Mouse (Mus musculus): ENCODE results near the gene Naa50. TPM values are rescaled to one million over a fixed set of nuclear protein-coding genes. Genes with fewer than 3 reads are reported as not detected.

Gene Naa50
- polyA plus RNA-seq, 1 experiment from 2014 or later, result 64.5 TPM

DNA sequence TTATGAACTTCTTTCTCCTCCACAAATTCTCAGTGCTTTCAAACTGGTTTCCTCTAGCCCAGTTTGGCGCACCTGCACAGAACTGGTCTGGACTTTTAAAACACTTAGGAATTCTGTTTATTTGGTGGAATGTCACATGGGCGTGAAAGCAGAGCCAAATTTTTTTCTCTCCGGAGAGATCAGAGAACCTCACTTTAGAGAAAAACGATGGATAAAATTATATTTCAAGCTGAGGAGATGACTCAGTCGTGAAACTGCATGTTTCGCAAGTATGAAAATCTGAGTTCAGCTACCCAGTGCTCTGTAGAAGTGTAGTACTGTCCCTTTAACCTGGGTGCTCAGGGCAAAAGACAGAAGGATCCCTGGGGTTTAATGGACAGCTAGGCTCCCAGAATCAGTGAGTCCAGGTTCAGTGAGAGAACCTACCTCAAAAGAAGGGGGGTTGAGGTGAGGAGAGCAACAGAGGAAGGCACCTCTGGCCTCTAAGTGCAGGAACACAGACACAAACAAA is 3.1 kb upstream of the Naa50 start:
- H3K4me2 ChIP-seq (ENCODE audit: low read length), result no peak overlapping the region
- 91% methylated on average over 6 of the region's 6 CpGs for WGBS
- H3K9ac ChIP-seq (ENCODE audit: low read depth, low read length), result no peak overlapping the region
- ATAC-seq, result no peak
- H3K27me3 ChIP-seq (replicated peaks; ENCODE audit: control insufficient read depth, insufficient read depth, low read length), result no peaks in the 10 kb centered on the region
- peaks cover 15% of the 10 kb centered on the region for H3K4me1 ChIP-seq (ENCODE audit: control insufficient read depth, insufficient read depth, low read depth, low read length)
- no peaks in the 10 kb centered on the region for H3K9me3 ChIP-seq (ENCODE audit: control insufficient read depth, low read length)
- H3K4me3 ChIP-seq (ENCODE audit: low read length), result no peak overlapping the region
- H3K36me3 ChIP-seq (ENCODE audit: control insufficient read depth, insufficient read depth, low read length), result no peaks in the 10 kb centered on the region
- no peak overlapping the region for H3K27ac ChIP-seq (ENCODE audit: low read depth, low read length)

- Histone ChIP-seq H3K36me3 (ENCODE audit: control insufficient read depth, insufficient read depth, low read length) (no peaks in the 10 kb centered on the region), H3K4me2 (ENCODE audit: low read length) (peak overlapping the region; percentile 74), H3K27ac (ENCODE audit: low read depth, low read length) (peak overlapping the region; percentile 99), H3K4me3 (ENCODE audit: low read length) (peak overlapping the region; percentile 98), H3K9ac (ENCODE audit: low read depth, low read length) (peak overlapping the region; percentile 85), H3K9me3 (ENCODE audit: control insufficient read depth, low read length) (no peaks in the 10 kb centered on the region), H3K27me3 (replicated peaks; ENCODE audit: control insufficient read depth, insufficient read depth, low read length) (no peaks in the 10 kb centered on the region), H3K4me1 (ENCODE audit: control insufficient read depth, insufficient read depth, low read depth, low read length) (peaks cover 16% of the 10 kb centered on the region)
- peak; percentile 64 for ATAC-seq
- 2% methylated on average over 24 of the region's 24 CpGs for WGBS
These were observed 1.2 kb upstream of the Naa50 start for GRCm38 (mm10) chr16:44138377-44138978.

DNA sequence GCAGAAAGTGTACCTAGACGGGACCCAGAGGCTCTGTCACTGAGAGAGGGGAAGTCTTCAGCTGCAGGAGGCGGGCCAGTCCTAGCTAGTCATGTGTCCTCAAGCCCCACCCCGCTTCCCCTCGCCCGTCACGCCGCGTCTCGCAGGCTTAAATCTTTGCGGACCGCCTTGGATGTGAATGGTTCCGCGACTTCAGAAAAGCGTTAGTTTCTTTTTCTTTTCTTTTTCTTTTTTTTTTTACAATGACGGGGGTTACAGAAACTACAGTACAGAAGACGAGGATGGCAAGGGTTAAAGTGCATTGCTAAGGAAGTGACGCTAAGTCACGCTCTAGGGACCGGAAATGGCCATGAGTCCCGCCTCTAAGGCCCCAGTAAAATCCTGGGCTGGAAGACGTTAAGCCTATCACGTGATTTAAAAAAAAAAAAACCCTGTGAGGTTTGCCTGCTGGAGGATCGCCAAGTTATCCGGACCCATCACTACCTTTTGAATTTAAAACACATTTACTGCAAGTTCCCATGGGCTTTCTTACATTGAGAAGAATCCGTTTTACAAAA is 573 bp upstream of the Naa50 start:
- peaks cover 16% of the 10 kb centered on the region for H3K4me1 ChIP-seq (ENCODE audit: control insufficient read depth, insufficient read depth, low read depth, low read length)
- H3K4me2 ChIP-seq (ENCODE audit: low read length), result peak overlapping the region; percentile 74
- H3K9ac ChIP-seq (ENCODE audit: low read depth, low read length), result peak overlapping the region; percentile 86
- H3K36me3 ChIP-seq (ENCODE audit: control insufficient read depth, insufficient read depth, low read length), result no peaks in the 10 kb centered on the region
- no peaks in the 10 kb centered on the region for H3K9me3 ChIP-seq (ENCODE audit: control insufficient read depth, low read length)
- H3K27me3 ChIP-seq (replicated peaks; ENCODE audit: control insufficient read depth, insufficient read depth, low read length), result no peaks in the 10 kb centered on the region
- H3K4me3 ChIP-seq (ENCODE audit: low read length), result peak overlapping the region; percentile 98
- peak overlapping the region; percentile 99 for H3K27ac ChIP-seq (ENCODE audit: low read depth, low read length)
- peak; percentile 92 for ATAC-seq
- under 1% methylated on average over 25 of the region's 25 CpGs for WGBS

- peak; percentile 53 for ATAC-seq
- Histone ChIP-seq H3K27me3 (replicated peaks; ENCODE audit: control insufficient read depth, insufficient read depth, low read length) (no peaks in the 10 kb centered on the region), H3K9me3 (ENCODE audit: control insufficient read depth, low read length) (no peaks in the 10 kb centered on the region), H3K4me1 (ENCODE audit: control insufficient read depth, insufficient read depth, low read depth, low read length) (peaks cover 16% of the 10 kb centered on the region), H3K27ac (ENCODE audit: low read depth, low read length) (peak overlapping the region; percentile 99), H3K36me3 (ENCODE audit: control insufficient read depth, insufficient read depth, low read length) (no peaks in the 10 kb centered on the region), H3K9ac (ENCODE audit: low read depth, low read length) (peak overlapping the region; percentile 86), H3K4me2 (ENCODE audit: low read length) (peak overlapping the region; percentile 74), H3K4me3 (ENCODE audit: low read length) (peak overlapping the region; percentile 98)
- WGBS, result under 1% methylated on average over 41 of the region's 44 CpGs
These were observed 657 bp downstream of the Naa50 start for GRCm38 (mm10) chr16:44140186-44140787.

DNA sequence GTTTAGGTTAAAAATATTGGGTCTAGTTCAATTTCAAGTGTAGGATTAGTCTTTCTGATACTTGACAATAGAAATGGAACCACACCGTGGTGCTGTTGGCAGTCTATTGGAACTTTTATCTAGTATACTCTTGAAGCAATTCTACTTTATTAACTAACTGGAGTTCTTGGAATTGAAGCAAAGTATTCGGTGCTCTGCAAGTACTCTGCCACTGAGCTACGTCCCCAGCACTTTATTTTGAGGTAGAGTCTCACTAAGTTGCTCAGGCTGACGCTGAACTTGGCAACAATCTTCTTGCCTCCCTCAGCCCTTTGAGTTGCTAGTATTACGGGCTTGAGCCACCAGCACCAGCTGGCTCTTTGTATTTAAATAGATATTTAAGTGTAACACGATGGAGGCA is 1.9 kb downstream of the Naa50 start:
- no peaks in the 10 kb centered on the region for H3K27me3 ChIP-seq (replicated peaks; ENCODE audit: control insufficient read depth, insufficient read depth, low read length)
- H3K9me3 ChIP-seq (ENCODE audit: control insufficient read depth, low read length), result no peaks in the 10 kb centered on the region
- H3K4me3 ChIP-seq (ENCODE audit: low read length), result no peak overlapping the region
- peak overlapping the region; percentile 1 for H3K4me2 ChIP-seq (ENCODE audit: low read length)
- no peak overlapping the region for H3K9ac ChIP-seq (ENCODE audit: low read depth, low read length)
- H3K36me3 ChIP-seq (ENCODE audit: control insufficient read depth, insufficient read depth, low read length), result no peaks in the 10 kb centered on the region
- ATAC-seq, result no peak
- no peak overlapping the region for H3K27ac ChIP-seq (ENCODE audit: low read depth, low read length)
- peaks cover 16% of the 10 kb centered on the region for H3K4me1 ChIP-seq (ENCODE audit: control insufficient read depth, insufficient read depth, low read depth, low read length)
- WGBS, result 41% methylated on average over 6 of the region's 6 CpGs

DNA sequence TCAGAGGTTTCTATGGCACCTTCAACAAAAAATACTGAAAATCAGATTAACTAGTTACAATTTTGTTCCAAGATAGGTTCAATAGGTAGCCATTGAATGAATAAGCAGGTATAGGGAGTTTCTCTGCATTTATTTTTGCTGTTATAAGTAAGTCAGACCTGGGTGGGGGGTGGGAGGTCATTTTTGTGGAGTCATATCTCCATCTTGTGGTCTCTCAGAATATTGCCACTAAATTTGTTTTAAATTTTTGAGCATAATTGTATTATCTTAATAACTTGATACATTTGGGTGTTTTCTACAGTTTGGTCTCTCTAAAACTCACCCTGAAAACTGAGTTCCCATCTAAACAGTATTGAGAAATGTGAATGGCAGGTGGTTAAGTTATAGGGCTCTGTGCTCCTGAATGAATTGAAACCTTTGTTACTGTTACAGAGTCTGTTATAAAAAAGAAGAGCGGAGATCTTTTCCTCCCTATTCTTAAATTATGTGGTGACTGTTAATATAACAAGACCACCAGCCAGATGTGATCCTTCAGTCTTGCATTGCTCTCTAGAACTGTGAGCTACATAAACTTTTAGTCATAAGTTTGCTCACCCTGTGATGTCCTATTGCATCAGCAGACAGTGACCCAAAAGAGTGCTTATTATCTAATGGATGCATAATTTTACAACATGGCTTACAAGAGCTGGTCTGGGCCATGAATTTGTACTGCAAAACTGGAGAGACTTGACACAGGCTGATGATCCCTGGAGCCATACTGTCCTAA is 9.6 kb downstream of the Naa50 start:
- ATAC-seq, result no peak
- Histone ChIP-seq H3K27me3 (replicated peaks; ENCODE audit: control insufficient read depth, insufficient read depth, low read length) (no peaks in the 10 kb centered on the region), H3K4me1 (ENCODE audit: control insufficient read depth, insufficient read depth, low read depth, low read length) (no peaks in the 10 kb centered on the region), H3K9me3 (ENCODE audit: control insufficient read depth, low read length) (no peaks in the 10 kb centered on the region), H3K4me3 (ENCODE audit: low read length) (no peak overlapping the region), H3K4me2 (ENCODE audit: low read length) (no peak overlapping the region), H3K36me3 (ENCODE audit: control insufficient read depth, insufficient read depth, low read length) (no peaks in the 10 kb centered on the region), H3K27ac (ENCODE audit: low read depth, low read length) (no peak overlapping the region), H3K9ac (ENCODE audit: low read depth, low read length) (no peak overlapping the region)
- 100% methylated on average over 1 of the region's 1 CpGs for WGBS

DNA sequence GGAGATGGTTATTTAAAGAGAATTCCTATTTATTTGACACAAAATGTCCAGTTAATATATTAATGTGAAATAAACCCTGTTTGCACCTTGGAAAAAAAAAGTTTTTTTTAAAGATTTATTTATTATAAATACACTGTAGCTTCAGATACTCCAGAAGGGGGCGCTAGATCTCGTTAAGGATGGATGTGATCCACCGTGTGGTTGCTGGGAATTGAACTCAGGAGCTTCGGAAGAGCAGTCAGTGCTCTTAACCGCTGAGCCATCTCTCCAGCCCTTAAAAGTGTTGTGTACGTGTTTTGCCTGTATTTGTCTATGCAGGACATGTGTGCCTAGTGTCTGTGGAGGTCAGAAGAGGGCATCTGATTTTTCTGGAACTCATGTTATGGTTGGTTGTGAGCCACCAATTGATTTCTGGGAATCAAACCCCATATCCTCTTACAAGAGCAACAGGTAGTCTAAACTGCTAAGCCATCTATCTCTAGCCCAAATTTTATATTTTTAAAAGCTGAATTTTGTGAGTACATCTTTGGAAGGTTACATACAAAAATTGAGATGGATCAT is 14.9 kb downstream of the Naa50 start:
- H3K4me3 ChIP-seq (ENCODE audit: low read length), result no peak overlapping the region
- no peak overlapping the region for H3K9ac ChIP-seq (ENCODE audit: low read depth, low read length)
- no peak overlapping the region for H3K27ac ChIP-seq (ENCODE audit: low read depth, low read length)
- H3K9me3 ChIP-seq (ENCODE audit: control insufficient read depth, low read length), result no peaks in the 10 kb centered on the region
- H3K27me3 ChIP-seq (replicated peaks; ENCODE audit: control insufficient read depth, insufficient read depth, low read length), result no peaks in the 10 kb centered on the region
- 73% methylated on average over 6 of the region's 6 CpGs for WGBS
- H3K4me2 ChIP-seq (ENCODE audit: low read length), result no peak overlapping the region
- no peaks in the 10 kb centered on the region for H3K4me1 ChIP-seq (ENCODE audit: control insufficient read depth, insufficient read depth, low read depth, low read length)
- 0 out of 2 replicates have a peak, but pooled peaks cover 5% of the 10 kb centered on the region for H3K36me3 ChIP-seq (ENCODE audit: control insufficient read depth, insufficient read depth, low read length)
- no peak for ATAC-seq

DNA sequence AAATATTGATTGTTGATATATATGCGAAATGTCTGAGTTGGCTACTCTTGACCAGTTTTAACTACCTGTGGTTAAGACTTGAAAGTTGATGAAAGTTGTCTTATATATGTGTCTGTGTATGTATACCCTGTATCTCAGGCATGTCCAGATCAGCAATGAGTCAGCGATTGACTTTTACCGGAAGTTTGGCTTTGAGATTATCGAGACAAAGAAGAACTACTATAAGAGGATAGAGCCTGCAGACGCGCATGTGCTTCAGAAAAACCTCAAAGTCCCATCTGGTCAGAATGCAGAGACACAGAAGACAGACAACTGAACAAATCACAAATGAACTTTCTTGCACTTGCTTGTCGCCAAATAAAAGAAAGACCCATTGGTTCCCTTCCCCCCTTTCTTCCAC is 19.7 kb downstream of the Naa50 start:
- H3K4me3 ChIP-seq (ENCODE audit: low read length), result no peak overlapping the region
- 0 out of 2 replicates have a peak, but pooled peaks cover 5% of the 10 kb centered on the region for H3K36me3 ChIP-seq (ENCODE audit: control insufficient read depth, insufficient read depth, low read length)
- no peaks in the 10 kb centered on the region for H3K27me3 ChIP-seq (replicated peaks; ENCODE audit: control insufficient read depth, insufficient read depth, low read length)
- no peak for ATAC-seq
- no peak overlapping the region for H3K9ac ChIP-seq (ENCODE audit: low read depth, low read length)
- H3K4me2 ChIP-seq (ENCODE audit: low read length), result no peak overlapping the region
- no peaks in the 10 kb centered on the region for H3K4me1 ChIP-seq (ENCODE audit: control insufficient read depth, insufficient read depth, low read depth, low read length)
- no peaks in the 10 kb centered on the region for H3K9me3 ChIP-seq (ENCODE audit: control insufficient read depth, low read length)
- WGBS, result 95% methylated on average over 7 of the region's 7 CpGs
- H3K27ac ChIP-seq (ENCODE audit: low read depth, low read length), result no peak overlapping the region

Data from hindbrain, embryonic 16.5 days (tissue).